Mouse (Mus musculus) limb, embryonic 10.5 days (tissue): ENCODE results near the gene Mcf2l. TPM values are rescaled to one million over a fixed set of nuclear protein-coding genes. Genes with fewer than 3 reads are reported as not detected.

Experiments
- DNase-seq: peaks from one replicate; pipeline ENCODE4 v3.0.0-alpha.2; 2017; ENCODE audit warnings: low spot score
- H3K27ac ChIP-seq: fragments of 300-500 bp; sonication (generic); 2 replicates; pipeline ENCODE4 v1.5.1; 2016; ENCODE audit warnings: mild to moderate bottlenecking
- H3K27me3 ChIP-seq: fragments of 300-500 bp; sonication (generic); 2 replicates; pipeline ENCODE4 v1.6.1; 2016; ENCODE audit warnings: low read depth, mild to moderate bottlenecking; ENCODE audit not compliant: poor library complexity, severe bottlenecking
- H3K36me3 ChIP-seq: fragments of 300-500 bp; sonication (generic); 2 replicates; pipeline ENCODE4 v1.6.1; 2016; ENCODE audit warnings: mild to moderate bottlenecking, moderate library complexity
- H3K4me1 ChIP-seq: fragments of 300-500 bp; sonication (generic); 2 replicates; pipeline ENCODE4 v1.6.1; 2016
- H3K4me3 ChIP-seq: fragments of 300-500 bp; sonication (generic); 2 replicates; pipeline ENCODE4 v1.5.1; 2016; ENCODE audit warnings: mild to moderate bottlenecking, moderate library complexity
- H3K9me3 ChIP-seq: fragments of 300-500 bp; sonication (generic); replicated peaks from 2 replicates; pipeline ENCODE4 v1.6.1; 2016; ENCODE audit warnings: mild to moderate bottlenecking
- WGBS: fragments of 180-500 bp; shearing (Covaris S2); methylation state at CpG from one replicate; pipeline ENCODE4 v1.1.7; 2016; 5-methylcytosine and 5-hydroxymethylcytosine counted together
- polyA plus RNA-seq: library from polyadenylated mRNA; unstranded; fragments of >200 nt; fragmentation: Nextera tagmentation; extraction: Ambion mirVana; gene quantifications from 2 replicates; pipeline ENCODE4 v1.2.1, GENCODE M21; 2016

Mcf2l gene
- polyA plus RNA-seq, 1 experiment from 2014 or later = 10.3 TPM

DNA sequence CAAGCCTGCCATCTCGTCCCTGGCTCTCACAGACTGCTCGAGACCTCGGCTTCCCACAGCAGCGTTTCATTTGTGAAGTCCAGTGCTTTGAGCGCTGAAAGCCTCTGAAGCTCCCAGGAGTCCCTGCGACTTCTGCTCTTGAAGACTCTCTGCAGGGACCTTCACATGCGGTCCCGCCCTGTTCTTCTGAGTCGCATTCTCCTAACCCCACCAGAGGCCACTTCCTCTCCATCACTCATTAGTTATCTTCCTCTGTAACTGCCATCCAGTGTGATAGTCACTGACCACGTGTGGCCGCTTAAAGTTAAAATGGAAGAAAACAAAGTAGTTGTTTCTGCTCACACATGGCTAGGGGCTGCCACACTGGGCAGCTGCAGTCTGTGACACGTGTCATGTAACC lies 103.7 kb downstream of the Mcf2l start:
- no peak overlapping the region for H3K4me3 ChIP-seq
- no peaks in the 10 kb centered on the region; the same call in 1 of the 2 replicates for H3K27me3 ChIP-seq
- H3K4me1 ChIP-seq = peaks cover 7% of the 10 kb centered on the region; the same call in 1 of the 2 replicates
- 81% methylated on average over 12 of the region's 12 CpGs for WGBS
- H3K9me3 ChIP-seq = no peaks in the 10 kb centered on the region
- H3K36me3 ChIP-seq = peaks cover 5% of the 10 kb centered on the region; the same call in 1 of the 2 replicates
- no peak for DNase-seq
- no peak overlapping the region for H3K27ac ChIP-seq

DNA sequence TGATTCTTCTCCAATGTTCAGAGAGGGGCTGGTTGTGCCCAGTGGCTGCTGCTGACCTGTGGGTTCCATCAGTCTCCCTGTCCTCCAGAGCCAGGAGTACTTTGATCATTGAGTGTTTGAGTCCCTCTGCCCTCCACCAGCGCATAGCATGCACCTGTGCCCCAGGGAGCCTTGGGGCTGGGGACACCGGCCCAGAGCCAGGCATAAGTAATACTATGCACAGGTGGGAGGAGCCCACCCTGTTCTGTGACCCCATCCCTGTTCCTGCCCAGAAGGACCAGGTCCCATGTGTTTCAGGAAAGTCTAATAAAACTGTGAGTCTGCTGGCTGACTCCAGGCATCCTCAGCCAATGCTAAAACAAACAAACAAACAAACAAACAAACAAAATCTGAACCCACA lies 104.7 kb downstream of the Mcf2l start:
- no peaks in the 10 kb centered on the region for H3K9me3 ChIP-seq
- WGBS = 64% methylated on average over 2 of the region's 2 CpGs
- DNase-seq = no peak
- H3K4me3 ChIP-seq = no peak overlapping the region
- H3K27ac ChIP-seq = no peak overlapping the region
- no peaks in the 10 kb centered on the region; the same call in 1 of the 2 replicates for H3K27me3 ChIP-seq
- peaks cover 7% of the 10 kb centered on the region; the same call in 1 of the 2 replicates for H3K4me1 ChIP-seq
- H3K36me3 ChIP-seq = peaks cover 5% of the 10 kb centered on the region; the same call in 1 of the 2 replicates

DNA sequence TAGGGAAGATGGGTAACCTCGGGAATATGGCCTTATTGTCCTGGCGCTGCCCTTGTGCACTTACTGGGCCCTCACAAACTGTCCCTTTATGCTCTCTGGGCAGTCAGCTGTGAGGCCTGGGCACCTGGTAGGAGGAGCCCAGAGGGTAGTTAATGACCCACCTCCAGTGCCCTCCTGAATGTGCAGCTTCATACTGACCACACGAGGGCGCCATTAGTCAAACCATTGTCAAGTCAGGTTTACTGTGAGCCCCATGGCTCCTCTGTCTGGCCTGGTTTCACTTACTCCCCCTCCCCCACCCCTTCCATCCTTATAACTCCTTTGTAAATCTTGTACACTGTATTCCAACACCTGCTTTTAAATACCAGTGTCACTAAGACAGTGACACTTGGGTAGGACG lies 105.1 kb downstream of the Mcf2l start:
- Histone ChIP-seq H3K9me3 (no peaks in the 10 kb centered on the region), H3K4me3 (no peak overlapping the region), H3K27ac (peak overlapping the region; percentile 21; the same call in 1 of the 2 replicates), H3K36me3 (peaks cover 5% of the 10 kb centered on the region; the same call in 1 of the 2 replicates), H3K4me1 (peaks cover 7% of the 10 kb centered on the region; the same call in 1 of the 2 replicates), H3K27me3 (no peaks in the 10 kb centered on the region; the same call in 1 of the 2 replicates)
- DNase-seq = peak; percentile 85
- 23% methylated on average over 5 of the region's 5 CpGs for WGBS

DNA sequence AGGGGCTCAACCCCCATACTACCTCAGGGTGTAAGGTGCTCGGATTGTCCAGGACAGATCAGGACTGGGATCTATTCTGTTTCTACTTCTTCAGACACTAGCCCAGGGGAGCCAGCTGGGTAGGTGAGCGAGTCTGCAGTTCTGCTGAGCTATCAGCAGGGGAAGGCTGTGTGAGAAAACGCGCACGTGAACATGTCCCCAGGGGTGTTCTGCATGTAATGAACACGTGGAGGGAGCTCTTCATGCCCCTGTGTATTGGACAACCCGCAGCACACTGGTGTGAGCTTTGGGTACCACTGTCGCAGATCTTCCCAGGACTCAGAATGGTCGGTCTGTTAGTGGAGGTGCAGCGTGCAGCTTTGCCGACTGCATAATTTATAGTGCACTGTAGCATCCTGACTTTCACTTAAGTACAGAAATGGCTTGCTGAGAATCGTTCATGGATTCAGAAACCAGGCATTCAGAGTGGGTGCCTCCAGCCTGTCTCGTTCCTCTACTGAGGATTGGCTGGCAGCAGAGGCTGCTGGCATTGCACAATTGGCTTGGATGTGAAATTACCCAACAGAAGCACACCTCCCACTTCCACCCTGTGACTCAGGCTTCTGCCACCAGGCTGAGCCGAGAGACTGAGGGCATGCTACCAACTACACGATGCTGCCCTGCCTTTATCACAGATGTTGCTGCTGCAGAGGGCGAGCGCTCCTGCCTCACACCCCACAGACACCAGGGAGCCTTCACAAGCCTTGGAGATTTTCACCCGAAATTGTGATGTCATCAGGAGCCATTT lies 110.3 kb downstream of the Mcf2l start:
- Histone ChIP-seq H3K27me3 (no peaks in the 10 kb centered on the region), H3K4me3 (no peak overlapping the region), H3K36me3 (no peaks in the 10 kb centered on the region), H3K27ac (no peak overlapping the region), H3K9me3 (no peaks in the 10 kb centered on the region), H3K4me1 (peaks cover 3% of the 10 kb centered on the region; the same call in 1 of the 2 replicates)
- DNase-seq = no peak
- 82% methylated on average over 18 of the region's 18 CpGs for WGBS

DNA sequence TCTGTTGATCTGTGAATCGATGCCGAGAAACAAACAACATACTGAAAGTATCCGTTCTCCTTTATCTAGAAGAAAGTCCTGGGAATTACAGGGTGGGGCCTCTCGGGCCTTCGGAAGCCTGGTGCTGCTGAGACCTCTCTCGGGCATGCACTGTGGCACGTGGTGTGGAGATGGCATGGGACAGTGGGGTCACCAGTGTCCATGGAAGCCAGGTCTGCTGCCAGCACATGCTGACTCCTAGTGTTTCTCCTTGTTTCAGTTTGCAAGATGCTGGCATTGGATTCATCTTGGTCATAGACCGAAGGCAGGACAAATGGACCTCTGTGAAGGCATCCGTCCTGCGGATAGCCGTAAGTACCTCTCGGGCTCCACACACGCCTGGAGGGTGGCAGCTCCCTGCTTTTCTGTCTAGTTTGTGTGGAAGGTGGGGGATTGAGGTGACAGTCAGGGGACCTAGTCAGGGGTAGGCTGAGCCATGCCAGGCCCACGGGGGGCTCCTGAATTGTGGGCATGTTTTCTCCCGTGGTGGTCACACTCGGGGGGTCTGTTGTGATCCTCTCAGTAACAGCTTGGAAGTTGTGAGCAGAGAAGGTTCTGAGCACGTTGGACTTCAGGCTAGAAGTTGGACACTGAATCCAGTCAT lies 111.1 kb downstream of the Mcf2l start:
- H3K4me1 ChIP-seq = no peaks in the 10 kb centered on the region
- no peak overlapping the region for H3K27ac ChIP-seq
- no peak overlapping the region for H3K4me3 ChIP-seq
- H3K27me3 ChIP-seq = no peaks in the 10 kb centered on the region
- no peaks in the 10 kb centered on the region for H3K9me3 ChIP-seq
- WGBS = 93% methylated on average over 17 of the region's 17 CpGs
- DNase-seq = no peak
- no peaks in the 10 kb centered on the region for H3K36me3 ChIP-seq

DNA sequence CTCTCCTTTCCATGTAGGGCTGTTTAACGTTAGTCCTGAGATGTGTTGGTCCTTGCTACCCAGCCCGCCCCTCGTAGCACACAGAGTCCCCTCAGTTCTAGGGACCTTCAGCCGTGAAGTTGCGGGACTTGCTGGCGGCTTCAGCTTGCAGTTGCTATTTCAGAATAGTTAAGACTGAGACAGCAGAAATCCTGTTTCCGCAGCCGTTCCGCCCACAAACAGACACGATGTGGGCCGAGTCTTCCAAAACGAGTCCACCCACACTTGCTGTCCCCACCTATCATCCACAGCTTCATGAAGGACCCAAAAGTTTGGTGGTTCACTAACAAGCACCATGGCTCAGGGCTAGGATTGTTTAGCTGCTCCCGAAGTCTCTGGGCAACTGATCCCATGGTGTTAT lies 111.7 kb downstream of the Mcf2l start:
- no peak for DNase-seq
- 94% methylated on average over 13 of the region's 13 CpGs for WGBS
- Histone ChIP-seq H3K27ac (no peak overlapping the region), H3K27me3 (no peaks in the 10 kb centered on the region), H3K4me1 (no peaks in the 10 kb centered on the region), H3K36me3 (no peaks in the 10 kb centered on the region), H3K9me3 (no peaks in the 10 kb centered on the region), H3K4me3 (no peak overlapping the region)

DNA sequence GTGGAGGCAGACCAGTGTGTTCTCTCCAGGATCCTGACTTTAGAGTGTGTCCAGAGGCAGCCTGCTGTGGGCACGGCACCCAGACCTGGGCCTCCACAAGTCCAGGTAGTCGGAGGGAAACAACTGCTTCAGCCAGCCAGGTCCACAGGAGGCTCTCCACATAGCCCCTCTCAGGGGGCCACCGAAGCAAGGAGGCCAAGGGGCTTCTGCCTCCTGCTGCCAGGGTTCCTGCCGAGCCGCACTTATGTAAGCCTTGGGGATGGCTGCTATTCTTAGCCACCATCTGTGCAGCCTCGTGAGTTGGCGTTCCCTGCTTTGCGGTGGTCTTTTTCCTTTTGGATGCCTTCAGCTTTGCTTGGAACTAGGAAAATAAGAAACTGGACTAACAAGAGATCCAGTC lies 114.0 kb downstream of the Mcf2l start:
- no peak for DNase-seq
- Histone ChIP-seq H3K27ac (no peak overlapping the region), H3K4me1 (peaks cover 5% of the 10 kb centered on the region; the same call in 1 of the 2 replicates), H3K9me3 (no peaks in the 10 kb centered on the region), H3K4me3 (no peak overlapping the region), H3K36me3 (no peaks in the 10 kb centered on the region), H3K27me3 (no peaks in the 10 kb centered on the region)
- WGBS = 86% methylated on average over 8 of the region's 8 CpGs

DNA sequence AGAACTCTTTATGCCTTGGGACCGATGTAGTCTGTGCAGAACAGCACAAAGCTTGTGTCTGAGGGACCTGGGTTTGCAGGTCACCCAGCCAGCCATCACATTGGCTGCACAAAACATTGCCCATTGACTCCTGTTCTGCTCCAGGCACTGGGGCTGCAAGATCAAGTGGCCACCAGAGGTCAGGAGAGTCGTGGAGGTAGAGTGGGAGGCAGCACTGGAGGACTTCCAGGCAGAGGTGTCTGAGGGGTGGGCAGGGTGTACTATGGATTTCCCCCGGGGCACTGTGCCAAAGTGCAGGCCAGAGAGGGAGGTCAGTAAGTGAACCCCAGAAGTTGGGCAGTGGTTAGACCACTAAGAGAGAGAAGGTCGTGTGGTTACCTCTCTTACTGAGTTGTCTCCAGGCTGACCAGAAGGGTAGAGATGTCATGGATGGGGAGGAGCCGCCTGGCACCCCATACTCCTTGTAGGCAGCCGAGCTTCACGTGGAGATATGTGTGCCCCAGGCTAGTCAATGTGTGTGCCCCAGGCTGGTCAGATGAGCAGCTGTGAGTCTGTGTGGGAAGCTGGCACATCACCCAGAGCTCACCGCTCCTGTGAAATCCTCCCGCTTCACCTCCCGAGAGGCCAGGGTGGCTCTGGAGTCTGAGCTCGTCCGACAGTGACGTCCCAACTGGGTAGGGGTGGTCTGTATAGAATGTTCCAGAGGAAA lies 115.3 kb downstream of the Mcf2l start:
- no peak for DNase-seq
- 83% methylated on average over 13 of the region's 13 CpGs for WGBS
- H3K4me3 ChIP-seq = no peak overlapping the region
- H3K27ac ChIP-seq = no peak overlapping the region
- no peaks in the 10 kb centered on the region for H3K9me3 ChIP-seq
- no peaks in the 10 kb centered on the region for H3K27me3 ChIP-seq
- H3K4me1 ChIP-seq = peaks cover 9% of the 10 kb centered on the region; the same call in 1 of the 2 replicates
- H3K36me3 ChIP-seq = no peaks in the 10 kb centered on the region

DNA sequence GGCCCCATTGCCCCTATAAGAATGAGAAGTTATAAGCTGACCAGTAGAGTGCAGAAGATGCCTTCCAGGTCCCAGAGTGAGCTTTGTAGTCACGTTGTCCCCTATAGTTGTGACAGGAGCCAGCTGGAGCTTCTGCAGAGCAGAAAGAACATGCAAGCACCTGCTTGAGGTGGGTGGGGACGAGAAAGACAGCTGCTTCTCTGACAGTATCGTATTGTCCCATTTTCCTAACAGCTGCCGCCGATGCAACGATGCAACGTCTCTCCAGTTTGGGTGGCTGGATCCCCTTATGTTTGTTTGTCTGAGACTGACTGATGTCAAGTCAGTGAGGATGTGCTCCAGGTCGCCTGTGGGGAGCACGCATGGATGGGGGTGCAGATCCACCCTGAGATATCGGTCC lies 117.8 kb downstream of the Mcf2l start:
- WGBS = 86% methylated on average over 10 of the region's 10 CpGs
- Histone ChIP-seq H3K9me3 (no peaks in the 10 kb centered on the region), H3K27ac (no peak overlapping the region), H3K4me1 (peaks cover 13% of the 10 kb centered on the region), H3K4me3 (no peak overlapping the region), H3K27me3 (no peaks in the 10 kb centered on the region), H3K36me3 (no peaks in the 10 kb centered on the region; the same call in 1 of the 2 replicates)
- DNase-seq = no peak

DNA sequence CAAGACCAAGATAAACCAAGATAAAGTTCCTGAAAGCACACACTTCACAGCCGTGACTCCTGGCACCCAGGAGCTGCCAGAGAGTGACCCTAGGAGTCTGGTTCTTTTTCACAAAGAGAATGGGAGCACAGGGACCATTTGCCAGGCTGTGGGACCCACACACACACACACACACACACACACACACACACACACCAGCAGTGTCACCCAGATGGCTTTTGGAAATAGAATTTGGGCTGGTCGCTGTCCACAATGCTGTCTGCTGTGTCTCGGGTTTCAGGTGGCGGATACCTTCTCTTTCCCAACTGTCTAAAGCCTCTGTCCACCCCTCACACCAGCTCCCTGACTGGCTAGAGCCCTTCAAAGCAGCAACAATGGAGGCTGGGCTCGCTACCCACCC lies 120.9 kb downstream of the Mcf2l start:
- 75% methylated on average over 5 of the region's 5 CpGs for WGBS
- no peaks in the 10 kb centered on the region for H3K27me3 ChIP-seq
- H3K4me1 ChIP-seq = peaks cover 28% of the 10 kb centered on the region
- H3K9me3 ChIP-seq = no peaks in the 10 kb centered on the region
- H3K4me3 ChIP-seq = no peak overlapping the region
- H3K27ac ChIP-seq = no peak overlapping the region
- no peak for DNase-seq
- peaks cover under 1% of the 10 kb centered on the region; the same call in 1 of the 2 replicates for H3K36me3 ChIP-seq

DNA sequence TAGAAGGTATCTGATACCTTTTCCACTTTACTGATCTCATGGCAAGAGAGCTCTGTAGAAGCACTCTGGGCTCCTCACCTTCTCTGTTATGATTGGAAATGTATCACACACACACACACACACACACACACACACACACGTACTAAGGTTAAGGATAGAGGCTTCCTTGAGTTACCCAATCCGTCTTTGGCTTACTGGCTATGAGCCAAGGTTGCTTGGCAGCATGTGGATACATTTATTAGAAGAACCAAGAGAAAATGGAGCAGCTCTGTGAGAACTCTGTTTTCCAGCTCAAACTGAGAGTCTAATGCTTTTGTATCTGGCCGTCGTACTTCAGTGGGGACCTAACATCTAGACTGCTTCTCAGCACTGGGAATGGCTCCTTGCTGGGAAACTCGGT lies 121.9 kb downstream of the Mcf2l start:
- Histone ChIP-seq H3K9me3 (no peaks in the 10 kb centered on the region), H3K27me3 (no peaks in the 10 kb centered on the region), H3K36me3 (peaks cover 5% of the 10 kb centered on the region), H3K4me1 (peaks cover 28% of the 10 kb centered on the region), H3K4me3 (no peak overlapping the region), H3K27ac (no peak overlapping the region)
- no peak for DNase-seq
- WGBS = 86% methylated on average over 5 of the region's 5 CpGs

DNA sequence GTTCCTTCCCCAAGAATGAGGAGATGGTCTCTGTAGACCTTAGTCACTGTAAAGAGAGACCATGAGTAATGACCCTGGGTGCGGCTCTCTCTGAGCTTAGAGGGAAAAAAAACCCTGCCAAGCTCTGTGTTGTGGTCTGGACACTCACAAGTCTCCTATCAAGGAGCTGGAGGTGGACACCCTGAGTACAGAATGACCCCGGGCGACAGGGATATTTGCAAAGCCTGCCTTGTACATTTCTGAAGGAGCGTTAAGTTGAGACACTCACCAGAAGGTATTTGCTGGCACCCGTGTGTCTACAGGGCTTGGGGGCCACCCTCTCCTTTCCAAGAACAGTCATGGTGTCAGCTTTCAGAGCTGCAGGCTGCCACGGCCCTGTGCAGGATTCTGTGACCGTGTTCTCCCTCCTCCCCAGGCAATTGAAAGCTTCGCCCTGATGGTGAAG lies 123.2 kb downstream of the Mcf2l start:
- 25% methylated on average over 8 of the region's 8 CpGs for WGBS
- peaks cover 17% of the 10 kb centered on the region for H3K36me3 ChIP-seq
- H3K4me1 ChIP-seq = peaks cover 28% of the 10 kb centered on the region

More for the DNA sequence above, 123.2 kb downstream of the Mcf2l start:
- Histone ChIP-seq H3K4me3 (no peak overlapping the region), H3K27me3 (no peaks in the 10 kb centered on the region), H3K27ac (peak overlapping the region; percentile 71), H3K9me3 (no peaks in the 10 kb centered on the region)
- peak; percentile 35 for DNase-seq
